Mouse (Mus musculus): ENCODE data around the gene Scg2. TPM values are rescaled to one million over a fixed set of nuclear protein-coding genes. Genes with fewer than 3 reads are reported as not detected.

Gene Scg2
- polyA plus RNA-seq, 1 experiment from 2014 or later: 0.21 TPM

Other genes starting within 250 kb of the Scg2 start
- gene Ap1s3, start 231.9 kb upstream of the Scg2 start, polyA plus RNA-seq (2014; fragmentation: Nextera tagmentation; extraction: Ambion mirVana): 0.44 and 0.51 TPM in 2 replicates

Data from liver, embryonic 11.5 days (tissue).